Mouse (Mus musculus) lung, embryonic 16.5 days (tissue): ENCODE data around the gene Galns. TPM values are rescaled to one million over a fixed set of nuclear protein-coding genes. Genes with fewer than 3 reads are reported as not detected.

Source experiments
- ATAC-seq: fragments of 200-750 bp; cut with Nextera tagmentation; 2 replicates; pipeline ENCODE4 v1.8.0; 2017; ENCODE audit warnings: low read depth, mild to moderate bottlenecking, moderate library complexity
- H3K27ac ChIP-seq: fragments of 300-500 bp; sonication (generic); 2 replicates; pipeline ENCODE4 v1.5.1; 2014; ENCODE audit warnings: mild to moderate bottlenecking, control low read depth, low read length
- H3K27me3 ChIP-seq: fragments of 300-500 bp; sonication (generic); 2 replicates; pipeline ENCODE4 v1.6.1; 2014; ENCODE audit warnings: low read depth, low read length, mixed read lengths; ENCODE audit not compliant: control insufficient read depth, insufficient read depth
- H3K36me3 ChIP-seq: fragments of 300-500 bp; sonication (generic); 2 replicates; pipeline ENCODE4 v1.6.1; 2014; ENCODE audit warnings: low read length; ENCODE audit not compliant: control insufficient read depth, insufficient read depth
- H3K4me1 ChIP-seq: fragments of 300-500 bp; sonication (generic); replicated peaks from 2 replicates; pipeline ENCODE4 v1.6.1; 2014; ENCODE audit warnings: low read length, mixed read lengths; ENCODE audit not compliant: control insufficient read depth, insufficient read depth
- H3K4me2 ChIP-seq: fragments of 300-500 bp; sonication (generic); 2 replicates; pipeline ENCODE4 v1.6.1; 2014; ENCODE audit warnings: low read depth, low read length, control low read depth
- H3K4me3 ChIP-seq: fragments of 300-500 bp; sonication (generic); 2 replicates; pipeline ENCODE4 v1.5.1; 2014; ENCODE audit warnings: mild to moderate bottlenecking, low read length, control low read depth
- H3K9ac ChIP-seq: fragments of 300-500 bp; sonication (generic); 2 replicates; pipeline ENCODE4 v1.6.1; 2014; ENCODE audit warnings: low read length, control low read depth
- H3K9me3 ChIP-seq: fragments of 300-500 bp; sonication (generic); 2 replicates; pipeline ENCODE4 v1.6.1; 2016; ENCODE audit warnings: low read length; ENCODE audit not compliant: control insufficient read depth
- WGBS: fragments of 180-500 bp; shearing (Covaris S2); extraction: QIAGEN DNeasy Blood & Tissue Kit; methylation state at CpG from one replicate; pipeline ENCODE4 v1.1.7; 2014; 5-methylcytosine and 5-hydroxymethylcytosine counted together
- polyA plus RNA-seq: library from polyadenylated mRNA; unstranded; fragments of >200 nt; fragmentation: Nextera tagmentation; extraction: Ambion mirVana; gene quantifications from 2 replicates; pipeline ENCODE4 v1.2.1, GENCODE M21; 2015

Gene Galns
- polyA plus RNA-seq, 1 experiment from 2014 or later = 15.0 TPM

DNA sequence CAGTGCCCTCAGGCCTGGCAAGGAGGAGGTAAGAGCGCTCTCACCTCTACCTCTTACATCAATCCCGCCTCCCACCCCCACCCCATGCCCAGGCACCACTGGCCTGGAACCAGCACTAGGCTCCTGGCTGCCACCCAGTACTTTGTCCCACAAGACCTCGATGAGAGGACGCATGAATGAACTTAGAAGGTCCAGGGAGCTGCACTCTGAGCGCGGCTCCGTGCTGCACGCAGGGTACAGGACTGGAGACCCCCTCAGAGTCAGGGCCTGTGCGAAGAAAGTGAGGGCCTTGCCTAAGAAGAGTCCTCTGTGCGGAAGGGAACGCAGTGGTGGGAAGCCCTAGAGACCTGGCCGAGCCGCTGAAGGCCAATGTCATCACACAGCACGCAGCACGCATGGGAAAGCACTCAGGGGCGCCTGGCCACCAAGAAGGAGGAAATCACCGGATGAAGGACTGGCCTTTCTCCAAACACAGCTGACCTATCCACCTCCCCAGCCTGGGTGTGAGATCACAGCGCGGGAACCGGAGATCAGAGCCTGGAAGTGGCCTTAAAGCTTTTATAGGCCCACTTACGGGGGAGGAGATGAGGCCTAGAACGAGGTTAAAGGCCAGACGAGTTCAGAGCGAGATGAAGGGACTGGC lies 64.3 kb downstream of the Galns start:
- H3K27me3 ChIP-seq = no peaks in the 10 kb centered on the region
- H3K4me3 ChIP-seq = peak overlapping the region; percentile 12
- H3K9ac ChIP-seq = peak overlapping the region; percentile 61
- WGBS = 31% methylated on average over 24 of the region's 24 CpGs
- no peaks in the 10 kb centered on the region; the same call in 1 of the 2 replicates for H3K36me3 ChIP-seq
- H3K27ac ChIP-seq = peak overlapping the region; percentile 82
- no peak for ATAC-seq
- H3K9me3 ChIP-seq = no peaks in the 10 kb centered on the region
- peak overlapping the region; percentile 36 for H3K4me2 ChIP-seq
- H3K4me1 ChIP-seq = peaks cover 41% of the 10 kb centered on the region

DNA sequence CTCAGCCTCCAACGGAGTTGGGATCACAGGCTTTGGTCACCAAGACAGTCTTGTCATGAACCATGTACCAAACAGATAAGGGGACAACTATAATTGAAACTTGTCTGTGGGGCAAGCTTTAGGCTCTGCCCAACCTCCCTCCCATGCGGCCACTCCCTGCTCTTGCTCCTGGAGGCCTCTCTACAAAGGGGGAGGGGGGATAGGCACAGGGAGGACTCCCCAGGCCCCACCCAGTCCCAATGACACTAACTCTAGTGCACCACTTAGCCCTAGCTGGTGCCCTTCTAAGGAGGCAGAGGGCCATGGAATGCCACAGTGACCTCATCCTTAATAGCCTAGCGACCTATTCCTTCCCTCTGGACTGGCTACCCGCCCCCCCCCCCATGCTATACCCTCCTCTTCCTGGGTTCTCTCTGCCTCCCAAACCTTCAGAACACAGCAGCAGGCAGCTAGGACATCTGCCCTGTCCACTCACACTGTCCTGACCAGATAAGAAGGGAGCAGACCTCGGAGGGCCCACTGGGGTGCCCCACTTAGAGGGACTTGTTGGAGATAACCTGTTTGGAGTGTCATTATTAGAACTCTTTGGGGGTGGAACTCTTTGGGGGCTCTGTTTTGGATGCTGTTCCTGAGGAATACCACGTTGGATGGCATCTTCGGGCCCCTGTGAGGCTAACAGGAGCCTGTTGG lies 65.1 kb downstream of the Galns start:
- Histone ChIP-seq H3K27ac (peak overlapping the region; percentile 82), H3K4me2 (no peak overlapping the region; the same call in 1 of the 2 replicates)

DNA sequence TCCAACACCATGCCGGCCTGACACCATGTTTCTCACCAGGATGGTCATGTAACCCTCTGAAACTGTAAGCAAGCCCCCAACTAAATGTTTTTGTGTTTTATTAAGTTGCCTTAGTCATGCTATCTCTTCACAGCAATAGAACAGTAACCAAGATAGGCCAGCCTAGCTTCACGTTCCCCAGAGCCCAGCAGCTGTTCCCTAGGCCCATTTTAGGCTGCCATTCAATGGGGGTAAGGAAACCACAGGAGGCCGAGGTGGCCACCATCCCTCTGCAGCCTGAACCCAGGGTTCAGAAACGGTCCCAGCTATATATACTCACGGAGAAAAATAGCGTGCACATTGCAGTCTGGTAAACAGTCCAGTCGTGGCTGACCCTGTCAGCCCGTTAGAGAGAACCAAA lies 67.1 kb downstream of the Galns start:
- H3K9ac ChIP-seq = no peak overlapping the region

More for the DNA sequence above, 65.1 kb downstream of the Galns start:
- WGBS = 69% methylated on average over 6 of the region's 7 CpGs
- H3K36me3 ChIP-seq = no peaks in the 10 kb centered on the region; the same call in 1 of the 2 replicates
- no peak overlapping the region for H3K4me3 ChIP-seq
- peaks cover 41% of the 10 kb centered on the region for H3K4me1 ChIP-seq
- H3K9me3 ChIP-seq = no peaks in the 10 kb centered on the region
- H3K9ac ChIP-seq = peak overlapping the region; percentile 61
- no peak for ATAC-seq
- no peaks in the 10 kb centered on the region for H3K27me3 ChIP-seq

DNA sequence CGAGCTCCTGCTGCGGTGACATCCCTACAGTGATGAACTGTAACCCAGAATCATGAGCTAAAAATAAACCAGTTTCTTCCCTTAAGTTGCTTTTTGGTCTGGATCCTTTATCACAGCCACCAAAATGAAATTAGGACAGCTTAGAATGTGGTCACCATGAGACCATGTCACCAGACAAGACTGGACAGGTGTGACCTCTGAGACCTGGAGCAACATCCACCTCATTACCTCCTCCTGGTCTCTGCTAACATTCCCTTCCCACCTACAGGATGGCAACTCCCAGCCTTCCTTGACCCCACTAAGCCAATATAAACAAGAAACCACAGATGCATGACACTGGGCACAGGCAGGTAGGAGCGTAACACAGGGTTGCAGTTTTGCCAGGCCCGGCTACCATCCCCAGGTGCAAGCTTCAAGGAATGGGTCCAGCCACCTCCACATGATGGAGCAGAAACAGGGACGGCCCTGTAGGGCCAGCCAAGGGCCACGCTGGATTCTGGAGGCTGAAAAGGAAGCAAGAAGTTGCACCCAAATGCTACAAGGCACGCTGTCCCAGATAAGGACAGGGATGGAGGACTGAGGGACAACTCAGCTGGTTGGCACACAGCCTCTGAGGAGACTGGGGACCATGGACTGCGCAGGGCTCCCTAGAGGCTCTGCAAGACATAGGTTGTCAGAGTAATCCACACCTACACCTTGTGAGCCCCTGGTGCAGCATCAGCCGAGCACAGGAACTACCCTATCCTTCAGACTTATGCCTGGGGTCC lies 72.8 kb downstream of the Galns start:
- Histone ChIP-seq H3K4me2 (no peak overlapping the region), H3K9ac (no peak overlapping the region; the same call in 1 of the 2 replicates), H3K27me3 (no peaks in the 10 kb centered on the region), H3K9me3 (no peaks in the 10 kb centered on the region), H3K4me3 (no peak overlapping the region), H3K4me1 (peaks cover 30% of the 10 kb centered on the region), H3K27ac (peak overlapping the region; percentile 31), H3K36me3 (no peaks in the 10 kb centered on the region; the same call in 1 of the 2 replicates)
- WGBS = 79% methylated on average over 9 of the region's 9 CpGs
- ATAC-seq = no peak

More for the DNA sequence above, 67.1 kb downstream of the Galns start:
- 89% methylated on average over 8 of the region's 8 CpGs for WGBS
- H3K27ac ChIP-seq = no peak overlapping the region
- no peaks in the 10 kb centered on the region for H3K9me3 ChIP-seq
- no peak for ATAC-seq
- no peaks in the 10 kb centered on the region; the same call in 1 of the 2 replicates for H3K36me3 ChIP-seq
- H3K4me3 ChIP-seq = no peak overlapping the region
- H3K27me3 ChIP-seq = no peaks in the 10 kb centered on the region
- peaks cover 30% of the 10 kb centered on the region for H3K4me1 ChIP-seq
- H3K4me2 ChIP-seq = no peak overlapping the region

DNA sequence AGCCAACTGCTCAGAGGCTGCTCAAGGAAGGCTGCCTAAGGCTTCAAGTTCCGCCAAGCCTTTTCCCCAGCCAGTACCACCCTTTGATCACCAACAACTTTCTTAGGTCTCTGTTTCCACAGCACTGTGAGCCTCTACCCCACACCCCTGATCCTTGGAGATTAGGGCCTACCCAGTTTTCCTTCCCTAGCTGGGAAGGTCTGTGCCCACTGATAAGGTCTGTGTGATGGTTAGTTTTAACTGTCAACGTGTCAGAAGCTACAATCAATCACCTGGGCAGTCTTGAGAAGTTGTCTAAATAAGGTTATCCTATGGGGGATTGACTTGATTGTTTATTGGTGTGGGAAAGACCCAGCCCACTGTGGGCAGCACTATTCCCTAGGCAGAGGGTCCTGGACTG lies 73.5 kb downstream of the Galns start:
- no peak for ATAC-seq
- Histone ChIP-seq H3K36me3 (no peaks in the 10 kb centered on the region), H3K4me3 (no peak overlapping the region), H3K27me3 (no peaks in the 10 kb centered on the region), H3K4me1 (peaks cover 30% of the 10 kb centered on the region), H3K9me3 (no peaks in the 10 kb centered on the region), H3K9ac (peak overlapping the region; percentile 49; the same call in 1 of the 2 replicates), H3K4me2 (no peak overlapping the region), H3K27ac (peak overlapping the region; percentile 97)
- 52% methylated on average over 2 of the region's 2 CpGs for WGBS

DNA sequence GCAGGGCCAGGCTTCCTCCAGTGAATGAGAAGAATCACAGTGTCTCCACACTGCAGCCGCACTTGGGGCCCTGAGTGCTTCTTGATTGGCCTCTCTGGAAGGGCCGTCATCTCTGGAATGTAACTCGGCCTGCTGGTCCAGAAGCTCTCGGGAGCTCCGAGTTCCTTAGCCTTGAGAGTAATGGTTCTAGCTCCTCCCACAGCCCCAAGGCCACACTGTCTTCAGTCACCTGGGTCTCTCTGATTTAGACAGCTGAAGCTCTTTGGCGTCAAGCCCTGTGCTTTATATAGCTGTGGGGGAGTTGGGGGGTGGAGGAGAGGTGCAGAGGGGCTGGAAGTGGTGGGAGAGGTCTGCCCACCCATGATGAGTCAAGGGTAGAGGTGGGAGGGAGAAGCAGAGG lies 74.2 kb downstream of the Galns start:
- Histone ChIP-seq H3K4me1 (peaks cover 30% of the 10 kb centered on the region), H3K27me3 (no peaks in the 10 kb centered on the region), H3K9ac (no peak overlapping the region; the same call in none of the 2 replicates), H3K36me3 (no peaks in the 10 kb centered on the region), H3K9me3 (no peaks in the 10 kb centered on the region), H3K27ac (peak overlapping the region; percentile 97), H3K4me2 (peak overlapping the region; percentile 46), H3K4me3 (no peak overlapping the region)
- ATAC-seq = peak; percentile 94
- WGBS = 10% methylated on average over 6 of the region's 6 CpGs

DNA sequence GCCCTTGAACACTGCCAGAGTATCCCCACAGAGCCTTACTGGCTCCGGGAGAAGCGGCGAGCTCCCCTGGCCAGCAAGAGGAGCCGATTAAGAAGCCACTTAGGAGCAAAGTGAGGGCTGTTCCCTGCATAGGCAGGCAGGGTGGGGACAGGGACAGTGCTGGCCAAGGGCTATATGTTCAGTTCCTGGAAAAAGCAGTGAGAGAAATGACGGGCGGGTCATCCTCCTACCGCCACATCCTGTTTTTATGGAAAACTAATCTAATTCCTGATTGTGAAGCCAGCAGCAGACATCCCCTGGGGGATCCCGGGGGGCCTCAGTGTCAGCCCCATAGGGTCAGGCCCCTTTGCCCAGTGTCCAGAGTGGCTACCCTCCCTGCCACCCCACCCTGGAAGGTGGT lies 80.0 kb downstream of the Galns start:
- no peak for ATAC-seq
- H3K9me3 ChIP-seq = no peaks in the 10 kb centered on the region
- H3K27me3 ChIP-seq = no peaks in the 10 kb centered on the region
- peak overlapping the region; percentile 0 for H3K27ac ChIP-seq
- H3K4me2 ChIP-seq = no peak overlapping the region
- H3K36me3 ChIP-seq = no peaks in the 10 kb centered on the region
- no peak overlapping the region for H3K4me3 ChIP-seq
- H3K4me1 ChIP-seq = peaks cover 22% of the 10 kb centered on the region
- H3K9ac ChIP-seq = no peak overlapping the region
- 72% methylated on average over 8 of the region's 8 CpGs for WGBS

DNA sequence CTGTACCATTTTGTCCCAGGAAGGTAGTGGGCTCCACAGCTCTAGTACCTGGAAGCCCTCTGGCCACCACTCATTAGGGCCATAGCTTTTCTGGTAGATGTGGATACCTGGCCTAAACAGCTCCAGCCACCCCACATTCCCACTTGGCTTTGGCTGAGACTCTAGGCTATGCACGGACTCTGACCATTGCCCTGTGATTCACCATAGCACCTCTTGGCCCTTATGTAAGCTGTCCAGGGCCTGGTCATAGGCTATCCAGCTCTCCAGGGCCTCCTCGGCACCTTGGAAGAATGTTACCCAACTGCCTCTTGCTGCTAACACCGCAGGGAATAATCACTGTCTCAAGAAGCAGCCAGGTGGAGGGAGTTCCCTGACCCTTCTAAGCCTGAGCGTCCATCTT lies 82.1 kb downstream of the Galns start:
- no peaks in the 10 kb centered on the region for H3K9me3 ChIP-seq
- WGBS = 86% methylated on average over 4 of the region's 4 CpGs
- H3K4me3 ChIP-seq = no peak overlapping the region
- H3K36me3 ChIP-seq = no peaks in the 10 kb centered on the region
- ATAC-seq = no peak
- H3K4me2 ChIP-seq = no peak overlapping the region
- H3K4me1 ChIP-seq = peaks cover 40% of the 10 kb centered on the region
- no peaks in the 10 kb centered on the region for H3K27me3 ChIP-seq
- no peak overlapping the region for H3K27ac ChIP-seq
- H3K9ac ChIP-seq = no peak overlapping the region
